Mouse (Mus musculus): Measurements from ENCODE around the gene Pin4.

DNA sequence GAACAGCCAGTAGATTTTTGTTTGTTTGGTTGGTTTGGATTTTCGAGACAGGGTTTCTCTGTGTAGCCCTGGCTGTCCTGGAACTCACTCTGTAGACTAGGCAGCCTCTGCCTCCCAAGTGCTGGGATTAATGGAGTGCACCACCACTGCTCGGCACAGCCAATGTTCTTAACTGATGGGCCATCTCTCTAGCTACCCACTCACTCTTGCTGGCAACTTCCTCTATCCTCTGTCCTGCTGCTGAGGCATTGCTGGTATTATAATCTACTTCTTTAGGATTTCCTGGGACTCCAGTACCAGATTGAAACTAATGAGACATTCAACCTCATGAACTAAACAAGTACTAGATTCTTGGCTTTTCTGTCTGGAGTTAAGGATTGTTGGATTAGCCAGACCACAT, 41.3 kb downstream of the Pin4 start:
- no peak for TF ChIP-seq CTCF (IDR thresholded peaks at IDR 0.05; ENCODE audit: control insufficient read depth, insufficient read depth, low read length)
- no peak for TF ChIP-seq POLR2A (IDR thresholded peaks at IDR 0.05; ENCODE audit: borderline replicate concordance, control insufficient read depth, low read depth, low read length)
